Mouse (Mus musculus) NIH3T3 (cell line): ENCODE results near the gene Polm.
A peak's percentile ranks its signal among the peaks of the same experiment; 100 is the strongest.
"Not testable (repeated sequence)": the region's sequence is repeated elsewhere in the genome, so short reads cannot be mapped to it uniquely, and the experiment has no call there.

Source experiments
- DNase-seq: peaks from one replicate; pipeline ENCODE4 v3.0.0-alpha.2; 2012; ENCODE audit warnings: low read depth

The Polm gene

DNA sequence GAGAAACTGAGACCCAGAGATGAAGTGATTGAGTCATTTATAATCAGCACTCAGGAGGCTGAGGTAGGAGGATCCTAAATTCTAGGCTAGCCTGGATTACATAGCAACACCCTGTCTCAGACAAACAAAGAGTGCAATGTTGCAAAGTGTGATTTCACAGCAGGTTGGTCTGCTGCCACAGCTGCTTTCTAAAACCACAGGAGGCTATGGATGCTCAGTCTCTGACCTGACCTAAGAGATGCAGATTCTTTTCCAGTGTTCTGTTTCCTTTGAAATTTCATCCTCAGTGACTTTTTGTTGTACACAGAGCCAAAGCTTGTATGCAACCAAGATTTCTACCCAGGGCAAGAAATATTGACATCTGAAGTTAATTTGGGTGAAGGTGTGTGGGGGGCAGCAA is 17.7 kb upstream of the Polm start:
- DNase-seq = peak; percentile 86

DNA sequence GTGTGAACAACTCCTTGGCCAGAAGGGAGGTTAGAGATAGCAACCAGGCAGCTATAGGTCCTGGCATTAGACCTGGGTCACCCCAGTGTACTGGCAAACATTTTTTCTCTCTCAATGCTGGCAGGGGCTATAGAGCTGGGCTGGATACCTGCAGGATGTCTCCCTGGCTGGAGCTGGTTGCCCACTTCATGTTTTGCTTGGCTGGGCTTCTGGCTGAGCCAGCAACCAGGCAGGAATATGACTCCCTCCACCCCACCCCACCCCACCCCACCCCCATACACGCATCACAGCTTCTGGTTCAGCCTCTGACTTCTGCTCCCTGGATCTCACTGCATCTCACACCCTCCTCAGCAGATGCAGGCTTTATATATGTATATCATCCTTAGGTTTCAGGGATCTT is 14.5 kb upstream of the Polm start:
- peak; percentile 63 for DNase-seq

DNA sequence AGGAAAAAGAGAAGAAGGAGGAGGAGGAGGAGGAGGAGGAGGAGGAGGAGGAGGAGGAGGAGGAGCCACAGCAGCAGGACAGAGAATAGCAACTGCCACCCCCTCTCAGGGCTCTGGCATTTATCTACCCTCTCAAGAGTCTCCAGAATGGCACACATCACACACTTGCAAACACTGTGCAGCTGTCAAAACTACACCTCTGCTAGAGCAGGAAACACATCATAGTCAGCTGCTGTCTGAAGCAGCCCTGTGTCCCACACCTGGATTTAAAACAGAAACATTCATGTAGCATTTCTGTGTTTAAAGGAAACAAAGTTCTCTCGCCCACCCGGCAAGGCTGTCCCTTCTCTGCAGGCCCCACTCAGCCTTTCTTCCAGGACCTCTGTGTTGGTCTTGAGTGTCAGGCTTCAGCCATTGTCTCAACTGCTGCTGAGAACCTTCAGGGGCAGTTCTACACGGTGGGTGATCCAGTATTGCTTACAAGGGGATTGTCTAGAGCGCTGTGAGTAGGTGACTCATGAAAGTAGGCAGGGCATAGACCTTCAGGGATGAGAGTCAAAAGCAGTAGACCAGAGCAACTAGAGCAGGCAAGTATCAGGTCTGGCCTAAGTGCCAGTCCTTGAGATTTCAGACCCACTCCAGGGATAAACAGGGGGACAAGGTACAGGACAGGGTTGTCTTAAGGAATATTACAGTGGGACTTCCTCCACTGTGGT is 13.4 kb upstream of the Polm start:
- peak; percentile 49 for DNase-seq

DNA sequence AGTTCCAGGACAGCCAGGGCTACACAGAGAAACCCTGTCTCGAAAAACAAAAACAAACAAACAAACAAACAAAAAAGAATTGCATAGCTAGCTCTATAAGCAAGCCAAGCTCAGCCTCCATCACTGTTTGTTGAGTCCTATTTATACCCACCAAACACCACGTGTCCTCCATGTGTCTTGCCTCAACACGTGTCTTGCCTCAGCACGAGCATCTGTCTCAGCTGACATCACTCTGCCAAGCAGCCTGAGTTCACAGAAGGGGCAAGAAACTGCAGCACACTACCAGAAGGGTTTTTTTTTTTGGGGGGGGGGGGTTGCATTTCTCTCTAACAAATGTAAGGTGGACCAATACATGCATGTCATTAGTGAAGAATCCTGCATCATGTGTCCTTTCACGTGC is 12.6 kb upstream of the Polm start:
- DNase-seq = no peak

DNA sequence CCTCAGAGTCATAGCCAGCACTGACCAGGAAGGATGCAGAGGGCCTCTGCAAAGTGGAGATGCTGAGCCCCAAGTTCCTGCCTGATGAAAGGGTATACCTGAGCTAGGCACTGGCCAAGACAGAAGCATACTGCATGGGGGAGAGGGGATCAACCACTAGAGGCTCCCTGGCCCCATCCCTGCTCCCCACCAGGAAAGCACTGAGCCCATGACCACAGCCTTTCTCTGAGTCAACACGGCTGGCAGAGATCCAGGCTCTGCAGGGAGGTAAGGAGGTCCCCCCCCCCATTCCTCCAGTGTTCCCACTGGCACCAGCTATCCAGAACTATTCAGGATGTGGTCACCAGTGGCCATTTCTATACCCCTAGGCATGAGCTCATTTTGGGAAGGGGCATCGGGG is 11.5 kb upstream of the Polm start:
- DNase-seq = peak; percentile 97

DNA sequence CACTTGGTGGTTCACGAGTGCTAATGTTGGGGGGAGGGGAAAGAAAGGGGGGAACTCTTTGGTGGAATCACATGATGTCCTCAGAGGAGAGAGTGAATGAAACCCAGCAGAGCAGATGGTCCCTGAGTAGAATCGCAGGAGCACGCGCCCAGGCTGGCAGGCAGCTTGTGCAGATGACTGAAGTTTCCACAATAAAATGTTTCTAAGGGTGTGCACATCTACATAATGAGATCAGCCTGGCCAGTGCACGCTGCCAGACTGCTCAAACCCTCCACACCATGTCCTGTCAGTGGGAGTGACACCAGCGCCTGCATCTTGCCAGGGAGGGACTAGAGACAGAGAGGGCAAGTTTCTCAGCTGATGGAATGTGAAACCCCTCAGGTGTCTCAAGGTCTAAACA is 10.9 kb upstream of the Polm start:
- DNase-seq = peak; percentile 90

DNA sequence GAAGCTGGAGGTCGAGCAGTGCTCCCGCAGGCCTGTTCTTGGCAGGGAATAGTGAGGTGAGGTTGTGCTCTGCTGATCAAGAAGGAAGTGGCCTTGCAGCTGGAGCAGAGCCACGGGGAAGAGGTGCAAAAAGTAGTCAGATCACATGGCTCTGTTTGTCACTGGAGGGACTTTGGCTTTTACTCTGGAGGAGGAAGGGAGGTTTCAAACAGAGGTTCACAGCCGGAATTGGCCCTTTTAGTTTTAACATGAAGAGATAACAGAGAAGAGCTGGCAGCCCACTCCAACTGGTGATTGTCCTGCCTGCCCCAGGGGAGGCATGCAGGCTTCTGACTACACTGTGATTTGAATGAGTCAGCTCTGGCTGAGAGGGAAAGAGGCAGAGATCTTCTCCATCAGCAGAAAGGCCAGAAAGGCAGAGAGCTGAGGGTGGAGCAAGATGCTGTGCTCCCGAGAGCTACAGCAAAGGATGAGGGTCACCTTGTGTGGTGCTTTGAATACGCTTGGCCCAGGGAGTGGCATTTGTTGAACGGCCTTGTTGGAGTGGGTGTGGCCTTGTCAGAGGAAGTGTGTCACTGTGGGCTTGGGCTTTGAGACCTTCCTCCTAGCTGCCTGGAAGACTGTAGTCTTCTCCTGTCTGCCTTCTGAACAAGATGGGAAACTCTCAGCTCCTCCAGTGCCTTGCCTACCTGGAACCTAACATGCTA is 9.0 kb upstream of the Polm start:
- peak; percentile 65 for DNase-seq

DNA sequence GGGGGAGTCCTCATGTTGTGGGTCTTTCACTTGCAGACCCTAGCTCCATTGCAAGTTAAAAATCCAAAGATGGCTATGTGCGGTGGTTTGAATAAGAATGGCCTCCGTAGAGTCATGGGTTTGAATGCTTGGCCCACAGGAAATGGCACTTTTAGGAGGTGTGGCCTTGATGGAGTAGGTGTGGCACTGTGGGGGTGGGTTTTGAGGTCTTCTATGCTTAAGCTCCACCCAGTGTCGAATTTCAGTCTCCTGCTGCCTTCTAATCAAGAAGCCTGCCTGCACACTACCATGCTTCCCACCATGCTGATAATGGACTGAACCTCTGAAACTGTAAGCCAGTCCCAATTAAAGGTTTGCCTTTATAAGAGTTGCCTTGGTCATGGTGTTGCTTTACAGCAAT is 5.3 kb upstream of the Polm start:
- DNase-seq = no peak

DNA sequence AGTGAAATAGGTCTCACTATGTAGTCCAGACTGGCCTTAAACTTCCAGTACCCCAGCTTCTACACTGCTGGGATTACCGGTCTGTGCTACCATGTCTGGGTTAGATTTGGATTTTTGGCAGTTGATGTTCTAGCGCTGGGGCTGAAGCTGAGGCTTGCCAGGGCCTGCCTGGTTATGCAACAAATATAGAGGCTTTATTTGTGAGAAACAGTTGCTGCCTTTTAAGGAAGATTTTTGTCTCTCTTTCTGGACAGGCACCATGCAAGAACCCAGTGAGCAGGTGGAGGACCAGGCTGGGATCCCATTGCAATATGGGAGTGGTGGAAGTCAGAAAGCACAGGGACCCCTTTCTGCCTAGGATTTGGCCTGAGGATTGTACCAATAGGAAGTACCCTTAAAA is 3.9 kb upstream of the Polm start:
- DNase-seq = no peak

DNA sequence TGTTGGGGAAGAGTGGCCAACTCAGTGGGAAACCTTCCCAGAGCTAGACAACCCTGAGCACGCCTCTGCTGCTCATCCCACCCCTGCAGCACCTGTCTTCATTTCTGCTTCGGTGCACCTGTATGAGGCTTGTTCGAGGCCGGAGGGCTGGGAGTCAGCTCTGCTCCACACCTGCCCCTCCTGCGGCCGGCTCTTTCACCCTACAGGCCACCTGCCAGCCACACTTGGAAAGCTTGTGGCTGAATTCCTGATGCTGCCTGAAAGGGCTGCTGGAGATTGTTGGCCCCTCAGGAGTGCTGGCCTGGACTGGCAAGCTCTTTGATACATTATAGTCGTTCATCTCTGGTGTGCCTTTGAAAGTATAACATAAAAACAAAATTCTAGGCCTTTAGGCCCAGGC is 2.5 kb upstream of the Polm start:
- DNase-seq = no peak

DNA sequence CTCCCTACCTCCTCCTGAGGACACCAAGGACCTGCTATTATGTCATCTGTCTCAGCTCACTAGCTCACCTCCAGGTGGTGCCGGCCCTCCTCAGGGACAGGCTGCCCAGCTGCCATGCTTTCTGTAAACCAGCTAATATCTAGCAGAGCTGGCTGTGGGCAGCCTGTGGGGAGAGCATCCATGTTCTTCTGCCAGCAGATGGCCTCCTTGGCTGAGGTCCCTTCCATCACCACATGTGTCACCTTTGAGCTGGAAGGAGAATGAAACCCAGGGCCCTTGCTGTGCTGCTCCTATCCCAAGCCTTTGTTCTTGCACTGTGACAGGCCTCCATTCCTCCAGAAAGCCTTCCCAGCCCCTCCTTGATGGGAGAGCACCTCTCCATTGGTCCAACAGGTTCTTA is 1.7 kb downstream of the Polm start:
- DNase-seq = peak; percentile 64

DNA sequence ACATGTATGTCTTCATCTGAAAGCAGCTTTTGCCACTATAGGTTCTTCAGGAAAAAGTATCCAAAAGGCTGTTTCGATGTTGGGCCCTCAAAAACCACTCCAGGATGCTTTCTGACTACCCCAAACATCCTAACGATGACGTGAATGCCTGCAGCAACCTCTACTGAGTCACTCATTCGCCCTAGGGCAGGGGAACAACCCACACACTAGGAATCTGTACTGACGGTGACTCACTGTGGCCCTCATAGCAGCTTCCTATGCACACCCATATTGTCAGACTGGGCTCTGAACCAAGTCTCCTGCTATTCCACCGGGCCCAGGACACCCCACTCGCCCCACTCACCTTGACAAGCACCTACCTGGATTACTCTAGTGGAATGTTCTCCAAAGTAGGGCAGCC is 2.8 kb downstream of the Polm start:
- peak; percentile 93 for DNase-seq

DNA sequence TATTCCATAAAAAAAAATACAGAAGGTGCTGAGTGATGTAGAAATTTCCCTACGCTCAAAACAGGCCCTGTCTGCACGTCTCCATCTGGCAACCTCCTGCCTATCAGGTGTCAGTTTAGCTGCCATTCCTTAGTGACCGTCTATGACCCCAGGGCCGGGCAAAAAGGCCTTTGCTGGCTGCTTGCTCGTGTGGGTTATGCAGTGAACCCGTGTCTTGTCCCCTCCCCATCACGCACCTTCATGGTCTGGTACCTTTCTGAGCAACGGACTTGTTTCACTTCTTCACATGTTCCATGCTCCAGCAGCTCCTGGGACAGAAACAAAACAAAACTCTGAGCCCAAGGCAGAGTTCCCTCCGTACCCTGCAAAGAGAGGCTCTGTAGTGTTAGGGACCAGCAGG is 3.3 kb downstream of the Polm start:
- DNase-seq = no peak

DNA sequence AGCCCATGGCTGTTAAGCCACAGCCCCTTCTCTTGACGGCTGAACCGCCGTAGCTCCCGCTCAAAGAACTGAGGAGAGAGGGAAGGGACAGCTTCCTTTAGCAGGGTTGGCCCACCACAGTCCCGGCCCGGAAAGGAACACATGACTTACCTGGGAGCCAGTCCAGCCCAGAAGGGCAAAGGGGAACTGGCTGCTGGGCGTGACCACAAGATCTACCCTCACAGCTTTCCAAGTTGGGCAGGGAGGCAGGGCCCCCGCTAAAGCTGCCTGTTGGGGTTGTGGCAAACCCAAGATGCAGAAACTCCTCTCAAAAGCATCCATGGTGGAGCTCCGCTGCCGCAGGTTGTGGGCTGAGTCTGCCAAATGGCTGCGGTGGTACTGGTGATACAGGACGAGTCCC is 8.5 kb downstream of the Polm start:
- DNase-seq = no peak

DNA sequence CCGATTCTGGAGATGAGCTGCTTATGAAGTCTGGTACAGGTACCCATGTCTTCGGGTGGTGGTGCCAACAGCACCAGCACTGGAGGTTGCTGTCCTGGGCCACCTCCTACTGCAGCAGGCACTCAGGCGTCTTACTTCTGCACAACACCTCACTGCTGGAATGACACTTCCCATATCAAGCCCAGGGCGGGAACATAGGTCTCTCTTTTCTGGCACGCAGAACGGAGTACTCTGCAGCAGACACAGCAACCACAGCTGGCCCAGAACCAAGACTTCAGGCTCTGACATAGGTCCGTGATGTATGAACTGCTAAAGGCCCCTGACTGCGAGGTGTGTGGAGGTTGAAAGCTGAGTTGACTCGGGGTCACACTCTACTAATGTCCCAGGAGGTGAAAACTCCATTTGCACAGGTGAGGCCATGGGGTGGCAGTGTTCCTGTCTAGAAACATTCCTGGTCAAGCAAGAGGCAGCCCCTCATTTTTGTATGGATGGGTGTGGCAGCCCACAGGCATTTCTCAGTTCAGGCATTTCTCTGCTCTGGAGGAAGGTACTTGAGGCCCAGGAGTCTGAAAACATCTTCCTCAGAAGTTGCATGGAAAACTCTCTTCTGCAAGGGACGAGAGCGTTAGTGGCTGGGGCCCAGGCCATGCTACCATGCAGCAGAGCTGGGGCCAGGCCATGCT is 9.2 kb downstream of the Polm start:
- DNase-seq = no peak

DNA sequence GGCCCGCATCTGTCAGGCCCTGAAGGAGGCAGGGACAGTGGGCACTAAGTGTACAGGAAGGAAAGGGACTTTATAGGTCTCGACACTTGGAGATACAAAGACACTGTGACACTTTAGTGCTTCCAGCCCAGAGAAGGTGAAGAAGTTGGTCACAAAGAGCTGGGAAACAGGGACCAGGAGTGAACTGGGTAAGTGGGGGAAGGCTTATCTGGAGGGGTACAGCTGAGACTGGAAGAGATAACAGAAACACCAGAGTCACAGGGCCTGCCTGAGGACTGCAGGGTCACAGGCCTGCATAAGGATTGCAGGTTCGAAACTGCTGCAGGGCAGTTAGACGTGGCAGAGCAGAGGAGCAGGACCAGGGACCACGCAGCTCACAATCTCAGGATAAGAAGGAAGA is 9.9 kb downstream of the Polm start:
- DNase-seq = no peak

DNA sequence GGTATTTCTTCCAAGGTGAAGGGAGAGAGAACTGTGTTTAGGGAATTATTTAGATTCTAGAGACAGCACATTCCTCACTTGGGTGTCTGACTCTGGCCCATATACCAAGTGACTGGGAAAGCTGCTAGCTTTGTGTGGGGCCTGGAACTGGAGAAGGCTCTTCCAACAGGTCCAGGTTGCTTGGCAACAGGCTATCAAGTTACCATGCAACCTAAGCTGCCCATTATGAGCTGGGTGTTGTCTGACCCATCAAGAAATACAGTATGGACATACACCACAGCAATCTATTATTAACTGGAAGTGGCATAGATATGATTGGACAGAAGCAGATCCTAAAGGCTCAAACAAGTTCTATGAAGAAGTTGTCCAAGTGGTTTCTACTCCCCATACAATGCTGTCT is 12.4 kb downstream of the Polm start:
- peak; percentile 53 for DNase-seq

DNA sequence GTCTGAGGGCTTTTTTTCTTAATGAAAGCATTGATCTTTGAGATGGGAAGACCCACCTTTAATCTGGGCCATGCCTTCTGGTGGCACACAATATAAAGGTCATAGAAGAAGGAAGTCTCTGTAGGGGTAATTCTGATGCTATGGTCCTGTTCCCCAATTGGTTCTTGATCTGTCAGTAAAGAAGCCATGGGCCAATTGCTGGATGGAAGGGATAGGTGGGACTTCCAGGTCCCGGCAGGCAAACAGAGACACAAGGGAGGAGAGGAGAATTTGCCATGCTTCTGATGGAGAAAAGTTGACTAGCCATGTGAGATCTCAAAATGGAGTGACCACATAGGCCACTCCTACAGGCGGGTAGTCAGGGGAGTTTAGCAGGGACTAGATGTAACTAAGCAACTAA is 18.6 kb downstream of the Polm start:
- no peak for DNase-seq

DNA sequence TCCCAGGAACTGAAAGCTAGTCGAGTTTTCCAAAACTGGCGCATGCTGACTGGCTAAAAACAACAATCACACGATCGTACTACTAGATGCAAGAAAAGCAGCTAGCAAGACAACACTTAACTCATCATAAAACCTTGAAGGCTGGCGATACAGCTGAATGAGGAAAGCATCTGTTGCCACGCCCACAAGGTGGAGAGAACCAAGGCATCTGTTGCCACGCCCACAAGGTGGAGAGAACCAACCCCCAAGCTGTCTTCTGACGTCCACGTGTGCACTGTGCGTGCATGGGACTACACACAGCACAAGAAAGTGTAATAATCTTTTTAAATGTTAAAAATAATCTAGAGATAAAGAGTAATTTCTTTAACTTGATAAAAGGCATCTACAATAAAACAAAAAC is 24.4 kb downstream of the Polm start:
- no peak for DNase-seq

DNA sequence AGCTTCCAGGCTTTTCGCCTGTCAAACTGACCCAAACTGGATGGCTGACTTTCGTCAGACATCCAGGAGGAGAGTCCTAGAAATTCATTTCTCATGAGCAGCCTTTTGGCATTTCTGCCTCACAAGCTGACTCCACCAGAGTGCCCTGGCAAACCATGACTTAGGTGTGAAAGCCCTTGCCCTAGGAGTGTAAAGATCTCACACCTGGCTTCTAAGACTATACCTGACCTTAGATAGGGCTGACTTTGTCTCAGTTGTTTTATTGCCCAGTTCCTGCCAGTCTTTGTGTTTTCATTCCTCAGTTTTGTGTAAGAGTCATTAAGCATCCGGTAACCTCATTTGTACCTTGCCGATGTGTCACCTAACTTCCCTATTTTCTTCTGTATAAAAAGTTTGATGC is 28.3 kb downstream of the Polm start:
- DNase-seq = not testable (repeated sequence)

DNA sequence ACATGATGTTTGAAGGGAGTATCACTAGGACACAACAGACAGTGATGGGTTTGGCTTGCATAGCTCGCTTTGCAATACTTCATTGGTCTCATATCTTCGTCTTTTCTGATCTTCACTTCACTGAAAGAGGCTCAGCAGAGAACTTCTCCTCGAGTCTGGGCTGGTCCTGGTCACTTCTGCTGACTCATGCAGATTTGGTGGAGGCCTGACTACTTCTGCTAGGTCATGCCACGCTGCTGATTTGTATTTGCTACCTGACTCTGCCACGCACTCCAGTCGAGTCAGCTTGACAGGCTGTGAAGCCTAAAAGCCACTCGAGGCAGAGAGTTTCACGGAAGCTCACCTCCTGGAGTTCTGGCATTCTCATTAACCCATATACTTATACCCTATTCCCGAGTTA is 29.9 kb downstream of the Polm start:
- no peak for DNase-seq

DNA sequence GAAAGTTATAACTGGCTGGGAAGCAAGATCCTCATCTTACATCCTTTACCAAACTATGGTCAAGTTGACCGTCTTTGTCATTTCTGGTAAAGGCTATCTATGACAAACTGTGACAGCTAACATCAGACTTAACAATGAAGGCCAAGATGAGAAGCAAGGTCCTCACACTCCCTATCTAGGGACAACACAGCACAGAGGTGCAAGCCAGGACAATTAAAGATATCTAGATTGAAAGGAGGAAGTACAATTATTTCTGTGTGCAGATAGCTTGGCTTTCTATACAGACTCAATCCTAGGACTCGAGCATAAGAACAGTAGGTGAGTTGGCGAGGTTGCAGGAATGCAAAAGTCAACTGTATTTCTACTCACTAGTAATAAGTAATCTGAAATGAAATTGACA is 32.1 kb downstream of the Polm start:
- DNase-seq = no peak

DNA sequence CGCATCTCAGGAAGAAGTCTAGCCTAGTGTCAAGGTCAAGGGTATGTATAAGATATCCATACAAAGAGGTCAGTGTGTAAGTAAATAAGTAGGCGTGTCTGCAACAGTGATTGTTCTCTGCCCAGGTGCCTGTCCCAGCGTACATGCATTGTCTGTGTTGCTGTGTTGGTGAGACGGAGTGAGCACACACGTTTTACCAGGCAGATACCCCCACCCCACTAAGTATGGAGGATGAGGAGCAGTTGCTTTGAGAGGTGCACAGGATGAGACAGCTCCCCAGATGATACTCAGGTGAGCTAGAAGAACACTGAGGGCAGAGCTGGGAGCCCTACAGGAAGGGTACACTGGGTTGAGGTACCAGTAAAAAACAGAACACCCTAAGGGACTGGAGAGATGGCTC is 33.6 kb downstream of the Polm start:
- no peak for DNase-seq
